Mouse (Mus musculus) kidney, adult 2 months (tissue): ENCODE measurements around the gene Gad1. TPM values are rescaled to one million over a fixed set of nuclear protein-coding genes. Genes with fewer than 3 reads are reported as not detected.

Source experiments
- DNase-seq: peaks from one replicate; pipeline ENCODE4 v3.0.0; 2021
- H3K27ac ChIP-seq: fragments of 200-500 bp; 2 replicates; pipeline ENCODE4 v1.5.1; 2012; ENCODE audit warnings: low read depth, low read length, control low read depth, inconsistent platforms; ENCODE audit not compliant: insufficient read depth
- H3K27me3 ChIP-seq: fragments of 200-500 bp; replicated peaks from 2 replicates; pipeline ENCODE4 v1.6.1; 2012; ENCODE audit warnings: mild to moderate bottlenecking, moderate library complexity, low read length, inconsistent platforms; ENCODE audit not compliant: control insufficient read depth, insufficient read depth
- H3K36me3 ChIP-seq: fragments of 200-500 bp; 2 replicates; pipeline ENCODE4 v1.6.1; 2012; ENCODE audit warnings: mild to moderate bottlenecking, moderate library complexity, low read length, inconsistent platforms; ENCODE audit not compliant: control insufficient read depth, insufficient read depth
- H3K4me1 ChIP-seq: fragments of 200-500 bp; 2 replicates; pipeline ENCODE4 v1.6.1; 2011; ENCODE audit warnings: low read length; ENCODE audit not compliant: control insufficient read depth, insufficient read depth
- H3K4me3 ChIP-seq: fragments of 200-500 bp; 2 replicates; pipeline ENCODE4 v1.5.1; 2011; ENCODE audit warnings: mild to moderate bottlenecking, low read depth, low read length, control low read depth; ENCODE audit not compliant: insufficient read depth
- CTCF ChIP-seq: fragments of 200-500 bp; conservative IDR thresholded peaks from 2 replicates; pipeline ENCODE4 v1.5.1; 2011; ENCODE audit warnings: low read depth, mild to moderate bottlenecking, control low read depth, low read length, moderate library complexity, mixed read lengths; ENCODE audit not compliant: insufficient read depth, insufficient read length
- POLR2A ChIP-seq: fragments of 200-500 bp; IDR thresholded peaks from one replicate; pipeline ENCODE4 v1.6.1; 2011; ENCODE audit warnings: low read depth, low read length, control low read depth
- WGBS: fragments of 180-500 bp; shearing (Covaris S2); methylation state at CpG from one replicate; pipeline ENCODE4 v1.1.7; 2018; 5-methylcytosine and 5-hydroxymethylcytosine counted together
- polyA plus RNA-seq: library from polyadenylated mRNA; depleted of rRNA; stranded (reverse); fragments of >200 nt; gene quantifications from 2 replicates; pipeline ENCODE4 v1.2.3, GENCODE M21; 2012; rRNA removed

Gad1 gene
- polyA plus RNA-seq, result 0.31 and 1.5 TPM in 2 replicates

DNA sequence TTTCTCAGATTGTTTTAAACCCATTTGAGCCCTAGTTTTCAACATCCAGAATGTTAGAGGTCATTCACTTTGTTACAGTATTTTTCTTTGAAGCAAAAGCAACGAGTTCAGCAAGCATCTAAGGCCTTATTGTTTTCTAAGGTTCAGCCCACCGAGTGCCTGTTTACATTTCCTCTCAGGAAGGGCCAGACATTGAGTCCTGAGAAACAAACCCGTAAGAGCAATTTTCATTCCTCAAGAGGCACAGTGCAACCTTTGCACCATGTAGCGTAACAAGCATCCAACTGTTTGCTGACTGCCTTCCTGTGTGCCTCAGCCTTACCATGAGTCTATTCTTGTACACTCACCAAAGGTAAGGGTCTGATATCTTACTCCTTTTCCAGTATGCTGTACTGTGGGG lies at the start of gene Gad1:
Gad1 (plus strand) TSS at position 301 of the 400 bp plus-strand sequence.
- Histone ChIP-seq H3K4me1 (no peaks in the 10 kb centered on the region), H3K27me3 (no peaks in the 10 kb centered on the region), H3K4me3 (no peak within 1 kb of the TSS), H3K36me3 (no peaks in the 10 kb centered on the region), H3K27ac (no peak within 1 kb of the TSS)
- DNase-seq, result no peak
- TF ChIP-seq CTCF (no peak), POLR2A (no peak)
- WGBS, result 47% methylated on average over 4 of the region's 4 CpGs

DNA sequence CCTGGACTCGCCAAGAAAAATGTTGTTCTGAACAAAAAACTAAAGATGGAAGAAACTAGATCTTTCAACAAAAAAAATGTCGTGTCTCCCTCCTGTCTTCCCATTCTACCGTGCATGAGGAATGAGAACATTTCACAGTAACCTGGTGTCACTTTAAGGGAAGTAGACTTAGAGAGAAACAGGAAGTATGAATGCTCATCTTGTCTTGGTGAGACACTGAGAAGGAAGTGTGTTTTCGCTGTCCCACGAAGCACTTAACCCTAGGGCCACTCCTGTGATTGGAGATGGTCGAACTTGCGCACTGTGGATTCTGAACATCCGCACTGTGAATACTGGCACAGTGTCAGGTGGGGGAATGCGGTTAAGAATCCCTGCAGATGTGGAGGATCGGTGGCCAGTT lies 49.4 kb upstream of the Gad1 start:
- 70% methylated on average over 10 of the region's 10 CpGs for WGBS

DNA sequence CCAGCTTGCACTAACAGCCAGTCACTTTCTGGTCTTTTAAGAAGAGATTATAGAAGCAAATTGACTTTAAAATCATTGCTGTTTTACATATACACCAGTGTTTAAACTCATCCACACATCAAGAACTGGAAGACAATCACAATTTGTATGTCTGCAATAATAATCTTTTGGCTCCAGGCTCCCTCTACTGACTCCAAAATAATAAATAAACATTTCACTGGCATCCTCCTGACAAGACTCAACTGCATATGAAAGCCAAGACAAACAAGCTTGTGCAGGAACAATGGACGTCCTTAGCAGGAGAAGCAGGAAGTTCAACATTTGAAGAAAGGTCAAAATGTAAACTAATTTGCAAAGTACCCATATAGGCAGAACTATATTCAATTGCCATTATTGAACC lies 47.6 kb upstream of the Gad1 start:
- no peak for TF ChIP-seq POLR2A
- TF ChIP-seq CTCF, result no peak
- H3K27ac ChIP-seq, result no peak overlapping the region
- H3K4me3 ChIP-seq, result no peak overlapping the region
- peaks cover 11% of the 10 kb centered on the region for H3K4me1 ChIP-seq
- DNase-seq, result no peak
- no peaks in the 10 kb centered on the region for H3K36me3 ChIP-seq
- WGBS, result 3% methylated on average over 1 of the region's 1 CpGs
- H3K27me3 ChIP-seq, result no peaks in the 10 kb centered on the region

More for the DNA sequence above, 49.4 kb upstream of the Gad1 start:
- H3K27me3 ChIP-seq, result no peaks in the 10 kb centered on the region
- no peak overlapping the region for H3K27ac ChIP-seq
- DNase-seq, result no peak
- TF ChIP-seq POLR2A (no peak), CTCF (no peak)
- no peak overlapping the region for H3K4me3 ChIP-seq
- H3K4me1 ChIP-seq, result peaks cover 7% of the 10 kb centered on the region
- no peaks in the 10 kb centered on the region for H3K36me3 ChIP-seq

- whole genome bisulfite sequencing, result 19% methylated on average over 4 of the region's 4 CpGs
- Histone ChIP-seq H3K4me3 (no peak overlapping the region), H3K36me3 (no peaks in the 10 kb centered on the region), H3K4me1 (peaks cover 11% of the 10 kb centered on the region), H3K27ac (no peak overlapping the region; the same call in 1 of the 2 replicates), H3K27me3 (no peaks in the 10 kb centered on the region)
- TF ChIP-seq POLR2A (no peak), CTCF (no peak)
- peak; percentile 50 for DNase-seq
Observed at GRCm38 (mm10) chr2:70505896-70506295, 47.0 kb upstream of the Gad1 start.

- Histone ChIP-seq H3K27me3 (no peaks in the 10 kb centered on the region), H3K36me3 (no peaks in the 10 kb centered on the region), H3K27ac (peak overlapping the region; percentile 69; the same call in 1 of the 2 replicates), H3K4me3 (no peak overlapping the region), H3K4me1 (peaks cover 11% of the 10 kb centered on the region)
- TF ChIP-seq POLR2A, result no peak
- TF ChIP-seq CTCF, result no peak
- WGBS, result 35% methylated on average over 2 of the region's 2 CpGs
- DNase-seq, result peak; percentile 60
Observed at GRCm38 (mm10) chr2:70506372-70506771, 46.5 kb upstream of the Gad1 start.

DNA sequence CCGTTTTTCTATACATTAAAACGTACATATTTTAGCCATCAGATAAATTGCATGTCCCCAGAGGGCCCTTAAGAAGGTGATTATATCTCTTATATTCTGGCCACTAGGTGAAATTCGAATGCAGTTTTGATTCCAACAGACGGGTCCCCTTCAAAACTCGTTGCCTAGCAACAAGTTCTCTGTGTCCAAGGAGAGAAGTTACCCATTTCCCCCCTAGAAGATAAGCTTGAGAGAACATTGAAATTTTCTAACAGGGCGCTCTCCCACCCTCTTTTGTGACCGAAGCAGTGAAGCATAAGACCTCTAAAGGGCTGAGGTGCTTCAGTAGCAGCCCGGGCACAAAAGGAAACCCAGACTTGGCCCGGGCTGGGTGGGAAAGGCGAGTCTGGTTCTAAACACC lies 44.4 kb upstream of the Gad1 start, which contains the start of gene Erich2:
Erich2 (plus strand) TSS at position 324 of the 400 bp plus-strand sequence.
- Histone ChIP-seq H3K36me3 (no peaks in the 10 kb centered on the region), H3K27me3 (no peaks in the 10 kb centered on the region), H3K27ac (peak within 1 kb of the TSS; percentile 36; the same call in 1 of the 2 replicates), H3K4me3 (peak within 1 kb of the TSS; percentile 96), H3K4me1 (peaks cover 11% of the 10 kb centered on the region)
- 14% methylated on average over 10 of the region's 10 CpGs for WGBS
- no peak for TF ChIP-seq POLR2A
- TF ChIP-seq CTCF, result no peak
- no peak for DNase-seq

DNA sequence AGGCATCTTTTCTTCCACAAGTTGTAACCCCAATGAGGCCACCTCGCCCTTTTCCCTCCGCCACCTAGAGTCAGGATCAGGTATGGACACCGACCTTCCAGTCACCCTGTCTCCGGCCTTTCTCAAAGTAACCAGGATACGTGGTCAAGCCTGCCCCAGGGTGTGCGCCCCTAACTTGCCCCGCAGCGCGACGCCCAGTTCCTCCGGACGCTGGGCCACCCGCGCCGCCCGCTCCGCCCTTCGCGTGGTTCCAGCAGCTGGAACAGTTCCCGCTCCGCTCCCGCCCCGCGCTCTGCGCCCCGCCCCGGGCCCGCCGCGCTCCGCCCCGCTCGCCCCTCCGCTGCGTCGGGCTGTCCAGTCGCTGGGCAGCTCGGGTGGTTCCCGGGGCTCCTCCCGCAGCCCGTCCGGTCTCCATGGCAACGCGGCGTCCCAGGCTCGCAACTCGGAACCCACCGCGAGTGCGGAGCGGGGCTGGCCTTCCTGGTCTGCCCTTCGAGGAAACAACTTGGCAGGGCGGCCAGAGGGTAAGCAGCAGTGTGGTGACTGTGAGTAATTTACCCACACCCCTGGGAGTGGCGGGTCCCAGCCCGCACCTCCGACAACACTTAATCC lies 43.7 kb upstream of the Gad1 start:
- WGBS, result under 1% methylated on average over 56 of the region's 56 CpGs
- peaks cover 11% of the 10 kb centered on the region for H3K4me1 ChIP-seq
- TF ChIP-seq POLR2A (no peak), CTCF (peak; percentile 61)
- H3K4me3 ChIP-seq, result peak overlapping the region; percentile 96
- DNase-seq, result peak; percentile 93
- peak overlapping the region; percentile 36; the same call in 1 of the 2 replicates for H3K27ac ChIP-seq
- H3K27me3 ChIP-seq, result no peaks in the 10 kb centered on the region
- H3K36me3 ChIP-seq, result no peaks in the 10 kb centered on the region
